Mouse (Mus musculus): ENCODE measurements around the gene Izumo1. TPM values are rescaled to one million over a fixed set of nuclear protein-coding genes. Genes with fewer than 3 reads are reported as not detected.

The Izumo1 gene
- 0.19 TPM in 1 of 2 replicates, not detected in the other for polyA plus RNA-seq (2016; fragmentation: Nextera tagmentation; extraction: Ambion mirVana)

DNA sequence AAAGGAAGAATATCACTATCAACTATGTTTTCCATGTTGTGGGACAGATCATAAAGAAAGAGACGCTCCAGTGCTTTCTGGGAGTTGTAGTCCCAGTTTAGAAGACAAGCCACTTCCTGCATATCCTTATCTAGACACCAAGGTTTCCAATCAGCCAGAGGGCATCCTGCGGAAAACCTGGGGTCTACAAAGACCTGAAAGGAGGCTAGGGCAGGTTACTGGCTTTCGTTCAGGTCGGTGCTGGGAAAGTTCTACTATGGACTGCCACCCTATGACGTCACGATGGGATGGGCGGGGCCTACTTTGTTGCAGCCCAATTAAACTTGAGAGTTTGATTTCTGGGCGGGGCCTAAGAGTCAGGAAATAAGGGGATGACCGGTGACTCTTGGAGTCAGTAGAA, at the start of gene Izumo1:
TSS of gene Izumo1 (plus strand) at position 369 of the 400 bp plus-strand sequence.
- Histone ChIP-seq H3K27ac (no peak within 1 kb of the TSS), H3K36me3 (no peaks in the 10 kb centered on the region), H3K9me3 (no peaks in the 10 kb centered on the region), H3K27me3 (ENCODE audit: insufficient read depth, poor library complexity, severe bottlenecking) (peaks cover 55% of the 10 kb centered on the region), H3K4me3 (no peak within 1 kb of the TSS), H3K4me1 (replicated peaks) (peaks cover 11% of the 10 kb centered on the region)
- WGBS, result 32% methylated on average over 9 of the region's 9 CpGs
- peak; percentile 46 for DNase-seq (ENCODE audit: low spot score)

GRCm38 (mm10) chr7:45571966-45572365, 49.6 kb upstream of the Izumo1 start:
- WGBS, result 64% methylated on average over 1 of the region's 1 CpGs
- DNase-seq (ENCODE audit: low spot score), result no peak
- peaks cover 16% of the 10 kb centered on the region for H3K36me3 ChIP-seq
- no peaks in the 10 kb centered on the region for H3K9me3 ChIP-seq
- no peaks in the 10 kb centered on the region for H3K27me3 ChIP-seq (ENCODE audit: insufficient read depth, poor library complexity, severe bottlenecking)
- H3K27ac ChIP-seq, result no peak overlapping the region
- H3K4me3 ChIP-seq, result peak overlapping the region; percentile 73; the same call in 1 of the 2 replicates
- peaks cover 42% of the 10 kb centered on the region for H3K4me1 ChIP-seq (replicated peaks)

GRCm38 (mm10) chr7:45573954-45574353, 47.7 kb upstream of the Izumo1 start:
- peaks cover 35% of the 10 kb centered on the region for H3K36me3 ChIP-seq
- no peak for DNase-seq (ENCODE audit: low spot score)
- no peaks in the 10 kb centered on the region for H3K9me3 ChIP-seq
- H3K27ac ChIP-seq, result no peak overlapping the region
- H3K4me1 ChIP-seq (replicated peaks), result peaks cover 24% of the 10 kb centered on the region
- H3K4me3 ChIP-seq, result no peak overlapping the region
- H3K27me3 ChIP-seq (ENCODE audit: insufficient read depth, poor library complexity, severe bottlenecking), result no peaks in the 10 kb centered on the region
- 82% methylated on average over 8 of the region's 8 CpGs for WGBS

DNA sequence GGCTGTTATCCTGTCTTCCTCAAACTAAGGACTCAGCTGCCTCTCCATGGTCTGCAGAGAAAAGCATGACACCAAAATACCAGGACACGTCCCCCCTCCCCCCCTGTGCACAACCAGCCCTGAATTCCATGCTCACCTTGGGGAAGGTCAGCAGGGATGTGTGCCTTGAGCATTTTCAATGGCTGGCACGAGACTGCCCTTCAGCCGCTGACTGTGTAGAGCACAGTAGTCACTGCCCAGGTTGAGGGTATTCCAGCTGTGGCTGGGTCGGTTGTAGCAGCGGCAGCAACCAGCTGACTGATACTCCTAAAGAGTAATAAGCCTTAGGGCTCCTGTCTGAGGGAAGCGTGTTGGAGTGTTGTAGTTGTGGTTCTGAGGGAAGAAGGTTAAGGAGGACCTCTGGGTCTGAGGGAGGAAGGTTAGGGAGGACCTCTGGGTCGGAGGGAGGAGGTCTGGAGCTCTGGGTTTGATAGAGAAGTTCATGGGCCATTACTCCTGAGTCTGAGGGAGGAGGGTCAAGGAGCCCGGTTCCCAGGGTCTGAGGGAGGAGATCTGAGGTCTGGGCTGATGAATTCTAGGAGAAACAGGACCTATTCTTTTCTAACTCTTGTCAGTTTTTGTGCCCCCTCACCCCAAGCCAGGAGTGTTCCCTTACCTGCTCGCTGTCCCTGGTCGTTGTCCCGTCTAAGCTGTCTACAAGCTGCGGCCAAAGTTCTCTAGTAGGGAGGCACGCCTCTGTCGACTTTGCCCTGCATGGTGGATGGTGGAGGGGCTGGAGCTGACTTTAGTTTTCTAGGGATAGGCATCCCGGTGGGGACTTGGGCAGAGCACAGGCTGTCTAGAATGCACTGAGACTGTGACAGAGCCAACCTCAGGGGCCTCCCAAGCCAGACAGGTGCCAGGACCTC, 46.9 kb upstream of the Izumo1 start:
- peaks cover 24% of the 10 kb centered on the region for H3K4me1 ChIP-seq (replicated peaks)
- no peaks in the 10 kb centered on the region for H3K9me3 ChIP-seq
- no peaks in the 10 kb centered on the region for H3K27me3 ChIP-seq (ENCODE audit: insufficient read depth, poor library complexity, severe bottlenecking)
- no peak overlapping the region for H3K27ac ChIP-seq
- DNase-seq (ENCODE audit: low spot score), result no peak
- no peak overlapping the region for H3K4me3 ChIP-seq
- peaks cover 35% of the 10 kb centered on the region for H3K36me3 ChIP-seq
- 85% methylated on average over 15 of the region's 15 CpGs for WGBS

GRCm38 (mm10) chr7:45585923-45586322, 35.7 kb upstream of the Izumo1 start:
- peaks cover 10% of the 10 kb centered on the region for H3K4me1 ChIP-seq (replicated peaks)
- H3K27me3 ChIP-seq (ENCODE audit: insufficient read depth, poor library complexity, severe bottlenecking), result no peaks in the 10 kb centered on the region
- 91% methylated on average over 6 of the region's 6 CpGs for WGBS
- no peak overlapping the region for H3K27ac ChIP-seq
- peaks cover 55% of the 10 kb centered on the region for H3K36me3 ChIP-seq
- H3K4me3 ChIP-seq, result no peak overlapping the region
- DNase-seq (ENCODE audit: low spot score), result no peak
- no peaks in the 10 kb centered on the region for H3K9me3 ChIP-seq

DNA sequence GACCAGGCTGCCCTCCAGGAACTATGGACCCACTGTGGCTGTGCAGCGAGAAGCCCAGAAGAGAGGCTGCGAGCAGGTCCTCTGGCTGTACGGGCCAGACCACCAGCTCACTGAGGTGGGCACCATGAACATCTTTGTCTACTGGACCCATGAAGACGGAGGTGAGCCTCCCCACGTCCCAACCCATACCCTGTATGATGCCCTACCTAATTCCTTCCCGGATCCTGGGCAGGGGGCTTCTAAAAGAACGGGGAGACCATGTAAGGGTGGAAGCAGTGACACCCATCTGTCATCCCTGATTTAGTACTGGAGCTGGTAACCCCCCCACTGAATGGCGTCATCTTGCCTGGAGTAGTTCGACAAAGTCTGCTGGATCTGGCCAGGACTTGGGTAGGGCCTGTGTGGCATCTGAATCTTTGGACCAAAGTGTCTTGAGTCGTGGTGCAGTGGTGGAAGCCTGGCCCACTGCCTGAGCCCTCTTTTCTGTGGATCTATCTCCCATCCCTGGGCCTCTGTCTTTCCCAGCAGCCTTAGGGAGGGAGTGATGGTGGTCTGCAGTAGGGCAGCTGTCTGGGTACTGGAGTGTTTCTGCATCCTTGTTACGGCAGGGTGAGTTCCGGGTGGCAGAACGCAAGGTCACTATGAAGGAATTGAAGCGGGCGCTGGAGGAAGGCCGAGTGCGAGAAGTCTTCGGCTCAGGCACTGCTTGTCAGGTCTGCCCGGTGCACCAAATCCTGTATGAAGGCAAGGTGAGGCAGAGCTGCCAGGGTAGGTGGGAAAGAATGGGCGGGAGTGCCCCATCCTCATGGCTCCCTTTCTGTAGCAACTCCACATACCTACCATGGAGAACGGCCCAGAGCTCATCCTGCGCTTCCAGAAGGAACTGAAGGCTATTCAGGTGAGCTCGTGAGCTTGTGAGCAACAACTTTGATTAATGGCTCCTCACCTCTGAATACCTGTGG, 33.7 kb upstream of the Izumo1 start:
- 94% methylated on average over 23 of the region's 23 CpGs for WGBS

DNA sequence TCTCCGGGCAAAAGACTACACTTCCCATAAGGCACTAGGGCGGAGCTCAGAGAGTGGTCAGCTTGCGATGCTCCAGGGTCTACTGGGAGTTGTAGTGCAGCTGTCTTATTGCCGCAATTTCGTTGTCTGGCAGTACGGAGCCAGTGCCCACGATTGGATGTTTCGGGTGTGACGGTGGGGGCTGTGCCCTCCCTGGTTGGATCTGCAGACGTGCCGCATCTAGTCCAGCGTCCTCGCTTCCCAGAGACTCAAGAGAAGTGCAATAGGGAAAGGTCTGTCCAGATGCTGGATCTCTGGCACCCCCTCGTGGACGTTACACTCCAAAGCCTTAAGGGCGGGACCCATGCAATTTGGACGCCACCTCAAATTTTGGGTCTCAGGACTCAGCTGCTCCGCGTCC, 32.4 kb upstream of the Izumo1 start:
- DNase-seq (ENCODE audit: low spot score), result peak; percentile 92
- Histone ChIP-seq H3K27ac (peak overlapping the region; percentile 71), H3K27me3 (ENCODE audit: insufficient read depth, poor library complexity, severe bottlenecking) (no peaks in the 10 kb centered on the region), H3K9me3 (no peaks in the 10 kb centered on the region), H3K36me3 (peaks cover 40% of the 10 kb centered on the region), H3K4me1 (replicated peaks) (peaks cover 10% of the 10 kb centered on the region), H3K4me3 (peak overlapping the region; percentile 47)
- 5% methylated on average over 19 of the region's 19 CpGs for WGBS

More for the DNA sequence above, 33.7 kb upstream of the Izumo1 start:
- DNase-seq (ENCODE audit: low spot score), result no peak
- Histone ChIP-seq H3K9me3 (no peaks in the 10 kb centered on the region), H3K4me1 (replicated peaks) (peaks cover 10% of the 10 kb centered on the region), H3K36me3 (peaks cover 50% of the 10 kb centered on the region), H3K27ac (no peak overlapping the region), H3K27me3 (ENCODE audit: insufficient read depth, poor library complexity, severe bottlenecking) (no peaks in the 10 kb centered on the region), H3K4me3 (no peak overlapping the region)

DNA sequence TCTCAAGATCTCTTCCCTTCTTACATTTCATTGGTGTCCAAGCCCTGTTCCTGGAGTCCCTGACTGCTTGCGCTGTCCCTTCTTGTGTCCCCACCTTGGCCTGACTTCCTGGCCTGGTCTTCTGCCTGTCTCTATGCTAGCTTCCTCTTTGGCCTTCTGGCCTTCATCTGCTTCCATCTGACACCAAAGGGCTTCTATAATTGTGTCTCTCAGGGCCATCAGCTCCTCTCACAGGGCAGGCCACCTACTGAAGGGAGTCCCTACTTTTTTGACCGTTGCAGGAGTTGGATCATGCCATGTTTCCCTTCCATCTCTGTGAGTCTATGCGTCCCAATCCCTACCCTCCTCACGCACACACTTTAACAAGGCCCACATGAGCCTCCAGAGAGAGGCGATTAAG, 31.7 kb upstream of the Izumo1 start:
- DNase-seq (ENCODE audit: low spot score), result no peak
- peak overlapping the region; percentile 71 for H3K27ac ChIP-seq
- peaks cover 34% of the 10 kb centered on the region for H3K36me3 ChIP-seq
- WGBS, result 94% methylated on average over 5 of the region's 5 CpGs
- no peaks in the 10 kb centered on the region for H3K9me3 ChIP-seq
- H3K4me1 ChIP-seq (replicated peaks), result peaks cover 10% of the 10 kb centered on the region
- H3K27me3 ChIP-seq (ENCODE audit: insufficient read depth, poor library complexity, severe bottlenecking), result no peaks in the 10 kb centered on the region
- H3K4me3 ChIP-seq, result peak overlapping the region; percentile 47; the same call in 1 of the 2 replicates

DNA sequence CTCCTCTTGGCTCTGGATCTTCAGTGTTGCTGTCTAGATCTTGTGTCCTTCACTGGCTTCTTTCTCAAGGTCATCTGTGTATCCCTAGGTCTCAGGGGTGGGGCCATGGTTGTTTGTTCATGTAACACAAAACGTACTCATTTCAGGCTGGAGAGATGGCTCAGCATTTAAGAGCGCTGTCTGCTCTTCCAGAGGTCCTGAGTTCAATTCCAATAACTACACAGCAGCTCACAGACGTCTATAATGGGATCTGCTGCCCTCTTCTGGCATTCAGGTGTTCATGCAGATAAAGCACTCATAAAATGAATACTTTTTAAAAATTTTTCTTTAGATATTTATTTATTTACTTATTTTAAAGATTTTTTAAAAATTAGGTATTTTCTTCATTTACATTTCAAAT, 30.7 kb upstream of the Izumo1 start:
- WGBS, result 68% methylated on average over 3 of the region's 3 CpGs
- no peaks in the 10 kb centered on the region for H3K9me3 ChIP-seq
- H3K36me3 ChIP-seq, result peaks cover 24% of the 10 kb centered on the region
- H3K4me1 ChIP-seq (replicated peaks), result peaks cover 10% of the 10 kb centered on the region
- no peak overlapping the region for H3K4me3 ChIP-seq
- H3K27ac ChIP-seq, result no peak overlapping the region
- no peak for DNase-seq (ENCODE audit: low spot score)
- no peaks in the 10 kb centered on the region for H3K27me3 ChIP-seq (ENCODE audit: insufficient read depth, poor library complexity, severe bottlenecking)

DNA sequence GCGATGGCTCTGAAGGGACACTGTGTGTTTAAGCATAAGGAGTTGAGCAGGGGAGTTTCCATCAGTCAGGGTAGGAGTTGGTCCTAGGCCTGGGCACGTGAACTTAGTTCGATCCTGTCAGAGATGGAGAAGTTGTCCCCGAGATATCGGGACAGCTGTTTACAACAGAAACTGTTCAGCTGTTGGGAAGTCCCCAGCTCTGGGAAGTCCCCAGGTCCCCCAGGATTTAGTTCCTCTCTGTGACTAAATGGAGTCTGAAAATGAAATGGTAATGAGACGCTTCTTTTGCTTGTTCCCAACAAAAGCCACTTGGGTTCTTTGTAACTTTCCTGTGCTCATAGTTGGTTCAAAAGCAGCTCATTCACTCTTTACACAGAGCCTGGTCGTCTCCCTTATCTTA, 29.7 kb upstream of the Izumo1 start:
- Histone ChIP-seq H3K27me3 (ENCODE audit: insufficient read depth, poor library complexity, severe bottlenecking) (no peaks in the 10 kb centered on the region), H3K27ac (no peak overlapping the region), H3K4me3 (no peak overlapping the region), H3K36me3 (peaks cover 14% of the 10 kb centered on the region), H3K4me1 (replicated peaks) (peaks cover 10% of the 10 kb centered on the region), H3K9me3 (no peaks in the 10 kb centered on the region)
- DNase-seq (ENCODE audit: low spot score), result no peak
- WGBS, result 82% methylated on average over 7 of the region's 7 CpGs

GRCm38 (mm10) chr7:45593118-45593815, 28.3 kb upstream of the Izumo1 start:
- Histone ChIP-seq H3K4me1 (replicated peaks) (peaks cover 10% of the 10 kb centered on the region), H3K27me3 (ENCODE audit: insufficient read depth, poor library complexity, severe bottlenecking) (no peaks in the 10 kb centered on the region), H3K36me3 (peaks cover 2% of the 10 kb centered on the region; the same call in 1 of the 2 replicates), H3K9me3 (no peaks in the 10 kb centered on the region), H3K4me3 (no peak overlapping the region), H3K27ac (no peak overlapping the region)
- WGBS, result 26% methylated on average over 10 of the region's 10 CpGs
- DNase-seq (ENCODE audit: low spot score), result peak; percentile 58

DNA sequence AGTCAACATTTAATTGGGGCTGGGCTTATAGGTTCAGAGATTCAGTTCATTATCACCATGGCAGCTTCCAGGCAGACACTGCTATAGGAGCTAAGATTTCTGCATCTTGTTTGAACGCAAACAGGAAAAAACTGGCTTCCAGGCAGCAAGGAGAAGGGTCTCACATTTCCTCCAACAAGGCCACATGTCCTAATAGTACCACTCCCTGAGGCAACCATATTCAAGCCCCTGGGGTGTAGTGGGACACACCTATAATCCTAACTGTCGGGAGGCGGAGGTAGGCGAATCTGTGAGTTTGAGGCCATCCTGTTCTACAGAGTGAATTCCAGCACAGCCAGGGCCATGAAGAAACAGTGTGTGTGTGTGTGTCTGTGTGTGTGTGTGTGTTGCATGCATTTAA, 26.4 kb upstream of the Izumo1 start:
- DNase-seq (ENCODE audit: low spot score), result no peak
- 85% methylated on average over 4 of the region's 4 CpGs for WGBS
- H3K4me1 ChIP-seq (replicated peaks), result peaks cover 9% of the 10 kb centered on the region; the same call in 1 of the 2 replicates
- H3K4me3 ChIP-seq, result no peak overlapping the region
- H3K36me3 ChIP-seq, result no peaks in the 10 kb centered on the region
- no peaks in the 10 kb centered on the region for H3K27me3 ChIP-seq (ENCODE audit: insufficient read depth, poor library complexity, severe bottlenecking)
- H3K9me3 ChIP-seq, result no peaks in the 10 kb centered on the region
- H3K27ac ChIP-seq, result no peak overlapping the region

Data from hindbrain, embryonic 10.5 days (tissue).